Mouse (Mus musculus) limb, embryonic 10.5 days (tissue): ENCODE data around the gene Rgs3. TPM values are rescaled to one million over a fixed set of nuclear protein-coding genes. Genes with fewer than 3 reads are reported as not detected.

Experiments
- DNase-seq: peaks from one replicate; pipeline ENCODE4 v3.0.0-alpha.2; 2017; ENCODE audit warnings: low spot score
- H3K27ac ChIP-seq: fragments of 300-500 bp; sonication (generic); 2 replicates; pipeline ENCODE4 v1.5.1; 2016; ENCODE audit warnings: mild to moderate bottlenecking
- H3K27me3 ChIP-seq: fragments of 300-500 bp; sonication (generic); 2 replicates; pipeline ENCODE4 v1.6.1; 2016; ENCODE audit warnings: low read depth, mild to moderate bottlenecking; ENCODE audit not compliant: poor library complexity, severe bottlenecking
- H3K36me3 ChIP-seq: fragments of 300-500 bp; sonication (generic); 2 replicates; pipeline ENCODE4 v1.6.1; 2016; ENCODE audit warnings: mild to moderate bottlenecking, moderate library complexity
- H3K4me1 ChIP-seq: fragments of 300-500 bp; sonication (generic); 2 replicates; pipeline ENCODE4 v1.6.1; 2016
- H3K4me3 ChIP-seq: fragments of 300-500 bp; sonication (generic); 2 replicates; pipeline ENCODE4 v1.5.1; 2016; ENCODE audit warnings: mild to moderate bottlenecking, moderate library complexity
- H3K9me3 ChIP-seq: fragments of 300-500 bp; sonication (generic); replicated peaks from 2 replicates; pipeline ENCODE4 v1.6.1; 2016; ENCODE audit warnings: mild to moderate bottlenecking
- WGBS: fragments of 180-500 bp; shearing (Covaris S2); methylation state at CpG from one replicate; pipeline ENCODE4 v1.1.7; 2016; 5-methylcytosine and 5-hydroxymethylcytosine counted together
- polyA plus RNA-seq: library from polyadenylated mRNA; unstranded; fragments of >200 nt; fragmentation: Nextera tagmentation; extraction: Ambion mirVana; gene quantifications from 2 replicates; pipeline ENCODE4 v1.2.1, GENCODE M21; 2016

Gene Rgs3
- polyA plus RNA-seq, 1 experiment from 2014 or later, result 38.2 TPM

- Histone ChIP-seq H3K9me3 (no peaks in the 10 kb centered on the region), H3K4me3 (no peak overlapping the region), H3K27me3 (no peaks in the 10 kb centered on the region), H3K4me1 (peaks cover 31% of the 10 kb centered on the region), H3K27ac (peak overlapping the region; percentile 84; the same call in 1 of the 2 replicates), H3K36me3 (no peaks in the 10 kb centered on the region)
- no peak for DNase-seq
- 87% methylated on average over 5 of the region's 5 CpGs for WGBS
Observed at GRCm38 (mm10) chr4:62723795-62724194, 164.1 kb downstream of the Rgs3 start.

GRCm38 (mm10) chr4:62726282-62726937, 166.8 kb downstream of the Rgs3 start:
- Histone ChIP-seq H3K27ac (no peak overlapping the region), H3K9me3 (no peaks in the 10 kb centered on the region), H3K4me1 (peaks cover 33% of the 10 kb centered on the region), H3K36me3 (no peaks in the 10 kb centered on the region), H3K4me3 (no peak overlapping the region), H3K27me3 (no peaks in the 10 kb centered on the region)
- 97% methylated on average over 5 of the region's 5 CpGs for WGBS
- no peak for DNase-seq

GRCm38 (mm10) chr4:62727541-62728303, 168.1 kb downstream of the Rgs3 start:
- no peaks in the 10 kb centered on the region for H3K9me3 ChIP-seq
- H3K4me1 ChIP-seq, result peaks cover 29% of the 10 kb centered on the region
- no peak for DNase-seq
- 81% methylated on average over 20 of the region's 20 CpGs for WGBS
- H3K4me3 ChIP-seq, result no peak overlapping the region
- H3K27me3 ChIP-seq, result no peaks in the 10 kb centered on the region
- H3K36me3 ChIP-seq, result no peaks in the 10 kb centered on the region
- H3K27ac ChIP-seq, result peak overlapping the region; percentile 37

- Histone ChIP-seq H3K27me3 (no peaks in the 10 kb centered on the region), H3K4me3 (no peak overlapping the region), H3K36me3 (no peaks in the 10 kb centered on the region), H3K27ac (peak overlapping the region; percentile 37; the same call in 1 of the 2 replicates), H3K4me1 (peaks cover 33% of the 10 kb centered on the region), H3K9me3 (no peaks in the 10 kb centered on the region)
- WGBS, result 88% methylated on average over 6 of the region's 6 CpGs
- no peak for DNase-seq
Observed at GRCm38 (mm10) chr4:62728471-62728870, 168.8 kb downstream of the Rgs3 start.

- no peak for DNase-seq
- Histone ChIP-seq H3K4me3 (no peak overlapping the region), H3K36me3 (no peaks in the 10 kb centered on the region), H3K27ac (no peak overlapping the region), H3K27me3 (no peaks in the 10 kb centered on the region), H3K9me3 (no peaks in the 10 kb centered on the region), H3K4me1 (peaks cover 40% of the 10 kb centered on the region)
- WGBS, result 91% methylated on average over 4 of the region's 4 CpGs
Observed at GRCm38 (mm10) chr4:62729191-62729590, 169.5 kb downstream of the Rgs3 start.

GRCm38 (mm10) chr4:62729941-62730340, 170.3 kb downstream of the Rgs3 start:
- Histone ChIP-seq H3K27ac (no peak overlapping the region), H3K36me3 (no peaks in the 10 kb centered on the region), H3K27me3 (no peaks in the 10 kb centered on the region), H3K4me3 (no peak overlapping the region), H3K9me3 (no peaks in the 10 kb centered on the region), H3K4me1 (peaks cover 40% of the 10 kb centered on the region)
- no peak for DNase-seq
- 83% methylated on average over 5 of the region's 5 CpGs for WGBS

- no peak overlapping the region for H3K4me3 ChIP-seq
- H3K9me3 ChIP-seq, result no peaks in the 10 kb centered on the region
- H3K36me3 ChIP-seq, result no peaks in the 10 kb centered on the region
- no peak for DNase-seq
- WGBS, result 86% methylated on average over 3 of the region's 3 CpGs
- no peaks in the 10 kb centered on the region for H3K27me3 ChIP-seq
- H3K4me1 ChIP-seq, result peaks cover 48% of the 10 kb centered on the region
- no peak overlapping the region for H3K27ac ChIP-seq
Observed at GRCm38 (mm10) chr4:62730861-62731260, 171.2 kb downstream of the Rgs3 start.

- H3K4me1 ChIP-seq, result peaks cover 56% of the 10 kb centered on the region
- H3K9me3 ChIP-seq, result no peaks in the 10 kb centered on the region
- H3K36me3 ChIP-seq, result no peaks in the 10 kb centered on the region
- no peaks in the 10 kb centered on the region for H3K27me3 ChIP-seq
- 89% methylated on average over 6 of the region's 6 CpGs for WGBS
- H3K4me3 ChIP-seq, result no peak overlapping the region
- peak overlapping the region; percentile 73; the same call in 1 of the 2 replicates for H3K27ac ChIP-seq
- no peak for DNase-seq
Observed at GRCm38 (mm10) chr4:62731531-62732063, 171.9 kb downstream of the Rgs3 start.

- WGBS, result 69% methylated on average over 7 of the region's 7 CpGs
- Histone ChIP-seq H3K9me3 (no peaks in the 10 kb centered on the region), H3K4me1 (peaks cover 61% of the 10 kb centered on the region), H3K27me3 (no peaks in the 10 kb centered on the region), H3K4me3 (no peak overlapping the region), H3K36me3 (no peaks in the 10 kb centered on the region), H3K27ac (peak overlapping the region; percentile 73; the same call in 1 of the 2 replicates)
- no peak for DNase-seq
Observed at GRCm38 (mm10) chr4:62732096-62732495, 172.4 kb downstream of the Rgs3 start.

- Histone ChIP-seq H3K9me3 (no peaks in the 10 kb centered on the region), H3K36me3 (no peaks in the 10 kb centered on the region), H3K4me1 (peaks cover 59% of the 10 kb centered on the region), H3K27ac (peak overlapping the region; percentile 73), H3K27me3 (no peaks in the 10 kb centered on the region), H3K4me3 (no peak overlapping the region)
- WGBS, result 73% methylated on average over 2 of the region's 2 CpGs
- DNase-seq, result no peak
Observed at GRCm38 (mm10) chr4:62732840-62733239, 173.2 kb downstream of the Rgs3 start.

GRCm38 (mm10) chr4:62733938-62734337, 174.3 kb downstream of the Rgs3 start:
- 70% methylated on average over 4 of the region's 4 CpGs for WGBS
- Histone ChIP-seq H3K27ac (no peak overlapping the region), H3K4me3 (no peak overlapping the region)

GRCm38 (mm10) chr4:62735291-62735690, 175.6 kb downstream of the Rgs3 start:
- H3K27ac ChIP-seq, result peak overlapping the region; percentile 71
- 72% methylated on average over 8 of the region's 8 CpGs for WGBS
- H3K9me3 ChIP-seq, result no peaks in the 10 kb centered on the region
- H3K4me3 ChIP-seq, result no peak overlapping the region
- H3K4me1 ChIP-seq, result peaks cover 61% of the 10 kb centered on the region
- DNase-seq, result no peak
- no peaks in the 10 kb centered on the region for H3K36me3 ChIP-seq
- no peaks in the 10 kb centered on the region for H3K27me3 ChIP-seq

More at GRCm38 (mm10) chr4:62733938-62734337, 174.3 kb downstream of the Rgs3 start:
- Histone ChIP-seq H3K36me3 (no peaks in the 10 kb centered on the region), H3K9me3 (no peaks in the 10 kb centered on the region), H3K27me3 (no peaks in the 10 kb centered on the region), H3K4me1 (peaks cover 59% of the 10 kb centered on the region)
- no peak for DNase-seq

GRCm38 (mm10) chr4:62735878-62736277, 176.2 kb downstream of the Rgs3 start:
- Histone ChIP-seq H3K9me3 (no peaks in the 10 kb centered on the region), H3K27ac (peak overlapping the region; percentile 71), H3K4me1 (peaks cover 62% of the 10 kb centered on the region), H3K4me3 (no peak overlapping the region), H3K36me3 (no peaks in the 10 kb centered on the region), H3K27me3 (no peaks in the 10 kb centered on the region)
- WGBS, result 71% methylated on average over 9 of the region's 9 CpGs
- DNase-seq, result no peak
